Mouse (Mus musculus) adrenal gland, postnatal 10 days (tissue): ENCODE results near the gene Exoc3l. TPM values are rescaled to one million over a fixed set of nuclear protein-coding genes. Genes with fewer than 3 reads are reported as not detected.
A peak's percentile ranks its signal among the peaks of the same experiment; 100 is the strongest.

Source experiments
- DNase-seq: peaks from one replicate; pipeline ENCODE4 v3.0.0; 2021; ENCODE audit warnings: mixed read lengths
- total RNA-seq, 2 experiments: library from RNA; stranded (reverse); gene quantifications; 2 replicates each; pipeline ENCODE4 v1.2.3; 2021

Exoc3l gene
- total RNA-seq, 2 experiments from 2014 or later, result 14.2 to 22.8 TPM

GRCm38 (mm10) chr8:105313622-105314402 is 17.9 kb upstream of the Exoc3l start:
- DNase-seq, result no peak

GRCm38 (mm10) chr8:105312891-105313481 is 17.1 kb upstream of the Exoc3l start:
- DNase-seq, result no peak

DNA sequence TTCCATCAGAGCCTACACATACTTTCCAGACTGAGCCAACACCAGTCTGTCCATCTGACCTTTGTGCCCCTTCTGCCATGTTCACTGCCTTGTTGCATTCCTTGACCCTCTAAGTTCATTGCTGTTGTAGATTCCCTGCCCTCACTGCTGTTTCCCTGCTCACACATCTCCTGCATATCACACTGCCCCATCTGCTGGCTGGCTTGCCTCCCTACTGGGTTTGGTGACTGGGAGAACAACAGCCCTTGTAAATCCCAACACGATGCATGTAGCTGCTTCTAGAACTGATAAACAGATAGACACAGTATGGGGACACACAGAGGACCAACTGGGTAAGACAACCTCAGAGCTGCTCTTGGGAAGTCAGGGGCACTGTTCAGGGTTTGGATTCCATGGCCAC is 15.8 kb upstream of the Exoc3l start:
- DNase-seq, result no peak

GRCm38 (mm10) chr8:105310118-105310517 is 14.2 kb upstream of the Exoc3l start:
- DNase-seq, result no peak

- no peak for DNase-seq
Measured at GRCm38 (mm10) chr8:105309142-105309847, 13.4 kb upstream of the Exoc3l start.

DNA sequence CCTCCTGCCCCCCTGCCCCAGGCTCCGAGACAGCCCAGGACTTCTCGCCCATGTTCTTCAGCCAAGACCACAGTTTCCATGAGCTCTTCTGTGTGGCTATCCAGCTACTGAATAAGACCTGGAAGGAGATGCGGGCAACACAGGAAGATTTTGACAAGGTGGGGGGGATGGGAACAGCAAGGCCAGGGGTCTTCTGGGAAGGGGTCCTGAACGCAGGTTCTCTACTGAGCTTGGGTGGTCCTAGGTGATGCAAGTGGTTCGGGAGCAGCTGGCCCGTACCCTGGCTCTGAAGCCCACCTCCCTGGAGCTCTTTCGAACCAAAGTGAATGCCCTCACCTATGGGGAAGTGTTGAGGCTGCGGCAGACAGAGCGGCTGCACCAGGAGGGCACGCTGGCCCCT is 12.5 kb upstream of the Exoc3l start:
- DNase-seq, result no peak

DNA sequence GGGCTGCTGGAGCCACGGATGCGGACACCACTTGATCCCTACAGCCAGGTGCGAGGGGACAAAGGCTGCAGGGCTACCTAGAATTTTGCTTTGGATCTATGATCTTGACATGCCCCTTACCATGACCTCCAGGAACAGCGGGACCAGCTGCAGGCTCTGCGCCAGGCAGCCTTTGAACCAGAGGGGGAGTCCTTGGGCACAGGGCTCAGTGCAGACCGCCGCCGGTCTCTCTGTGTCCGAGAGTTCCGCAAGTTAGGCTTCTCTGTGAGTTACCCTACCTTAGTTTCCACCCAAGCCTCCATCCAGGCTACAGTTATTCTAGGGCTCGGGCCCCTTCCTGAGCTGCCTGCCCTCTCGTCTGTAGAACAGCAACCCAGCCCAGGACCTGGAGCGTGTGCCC is 11.8 kb upstream of the Exoc3l start:
- DNase-seq, result no peak

- no peak for DNase-seq
Measured at GRCm38 (mm10) chr8:105306146-105306691, 10.3 kb upstream of the Exoc3l start.

- DNase-seq, result peak; percentile 74
Measured at GRCm38 (mm10) chr8:105305211-105306145, 9.6 kb upstream of the Exoc3l start, which contains the start of gene Elmo3. Gene Elmo3 (plus strand): TSS chr8:105305601.

GRCm38 (mm10) chr8:105304325-105305210 is 8.7 kb upstream of the Exoc3l start:
- peak; percentile 32 for DNase-seq

DNA sequence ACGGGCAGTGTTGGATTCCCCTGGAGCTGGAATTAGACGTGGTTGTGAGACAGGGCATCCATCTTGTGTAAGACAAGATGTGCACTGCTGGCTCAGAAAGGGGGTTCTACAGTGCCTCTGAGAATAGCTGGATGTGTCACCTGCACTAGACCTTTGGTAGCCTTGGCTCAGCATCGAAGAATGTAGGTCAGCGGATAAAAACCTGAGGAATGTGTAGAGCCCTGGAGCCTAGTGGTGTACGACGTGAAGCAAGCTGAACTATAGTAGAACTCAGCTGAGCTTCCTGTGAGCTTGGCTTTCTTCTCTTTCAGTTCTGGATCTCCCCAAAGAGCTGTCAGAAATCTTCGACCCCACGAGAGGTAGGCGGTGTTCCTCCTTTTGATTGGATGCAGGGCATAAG is 8.0 kb upstream of the Exoc3l start:
- no peak for DNase-seq

GRCm38 (mm10) chr8:105303396-105303795 is 7.5 kb upstream of the Exoc3l start:
- DNase-seq, result no peak

DNA sequence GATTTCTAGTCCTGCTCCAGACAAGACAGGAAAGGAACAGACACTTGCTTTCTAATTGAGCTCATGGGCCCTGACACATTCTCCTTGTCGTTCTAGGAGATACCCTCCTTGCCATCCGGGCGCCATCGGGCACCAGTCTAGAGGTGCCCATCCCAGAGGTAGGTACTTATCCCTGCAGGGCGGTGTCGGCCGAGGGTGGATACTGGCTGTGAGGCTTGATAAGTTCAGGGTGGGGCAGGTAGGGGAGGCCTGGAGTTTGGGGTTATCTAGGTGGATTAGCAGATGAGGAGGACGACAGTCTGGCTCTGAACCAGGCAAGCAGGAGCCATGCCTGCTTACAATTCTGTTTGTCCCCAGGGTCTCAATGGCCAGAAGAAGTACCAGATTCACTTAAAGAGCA is 4.1 kb upstream of the Exoc3l start:
- DNase-seq, result no peak

GRCm38 (mm10) chr8:105298351-105299252 is 2.7 kb upstream of the Exoc3l start:
- DNase-seq, result no peak

DNA sequence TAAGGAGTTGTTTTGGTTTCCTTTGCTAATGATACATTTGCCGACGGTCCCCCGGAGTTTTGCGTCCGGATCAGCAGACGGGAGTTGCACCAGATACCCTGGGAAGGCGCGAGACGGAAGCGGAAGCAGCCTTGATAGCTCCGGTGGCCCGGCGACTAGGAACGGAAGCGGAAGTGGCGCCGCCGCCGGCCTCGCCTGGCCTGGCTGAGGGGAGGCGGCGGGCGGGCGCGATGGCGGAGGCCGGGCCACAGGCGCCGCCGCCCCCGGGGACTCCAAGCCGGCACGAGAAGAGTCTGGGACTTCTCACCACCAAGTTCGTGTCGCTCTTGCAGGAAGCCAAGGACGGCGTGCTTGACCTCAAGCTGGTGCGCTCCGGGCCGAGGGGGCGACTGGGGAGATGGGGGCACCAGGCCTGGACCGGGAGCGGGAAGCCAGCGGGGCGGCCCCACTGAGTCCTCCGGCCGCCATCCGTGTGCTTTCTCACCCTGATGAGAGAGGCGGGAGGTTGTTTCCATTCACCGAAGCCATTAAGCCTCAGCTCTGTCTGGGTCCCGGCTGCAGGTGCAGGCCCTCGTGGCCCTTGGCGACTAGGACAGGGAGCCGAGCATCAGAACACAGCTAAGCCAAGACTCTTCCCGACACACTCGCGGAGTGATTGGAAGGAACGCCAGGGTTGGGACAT is 1.8 kb upstream of the Exoc3l start, which contains the start of gene E2f4:
Gene E2f4 (plus strand): TSS at position 153 of the 682 bp plus-strand sequence.
- DNase-seq, result peak; percentile 95

DNA sequence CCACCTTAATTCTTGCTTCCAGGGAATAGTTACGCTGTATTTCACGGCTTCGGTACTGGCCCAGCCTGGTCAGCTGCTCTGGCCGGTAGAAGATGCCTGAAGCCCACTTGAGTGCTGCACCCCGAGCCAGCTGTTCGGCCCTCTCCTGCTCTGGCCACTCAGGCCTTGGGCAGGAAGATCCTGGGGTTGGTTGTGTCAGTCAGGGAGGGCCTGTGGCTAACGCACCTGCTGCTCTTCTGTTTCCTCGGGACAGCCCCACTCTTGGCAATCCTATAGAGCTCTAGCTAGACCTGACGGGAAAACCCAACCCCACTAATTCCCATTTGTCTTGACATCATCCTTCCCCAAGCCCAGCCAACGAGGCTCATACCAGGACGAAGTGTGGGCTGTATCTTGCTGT is 645 bp downstream of the Exoc3l start:
- DNase-seq, result no peak

- no peak for DNase-seq
Measured at GRCm38 (mm10) chr8:105294776-105295175, 1.1 kb downstream of the Exoc3l start.

- DNase-seq, result no peak
Measured at GRCm38 (mm10) chr8:105293405-105293804, 2.5 kb downstream of the Exoc3l start.

GRCm38 (mm10) chr8:105292471-105292870 is 3.4 kb downstream of the Exoc3l start:
- DNase-seq, result no peak
